ENCODE assay signal across 21 mouse cellular contexts in genomic region chr8:111796528-111796927, GRCm38 (mm10). TPM values are rescaled to one million over a fixed set of nuclear protein-coding genes. Genes with fewer than 3 reads are reported as not detected.
DNase-seq lines count a peak whose midpoint lies in the region; ATAC-seq and TF ChIP-seq lines count a peak whose summit lies in the region.
"Had no signal": no experiment of that assay in that cellular context is flagged by ENCODE, and none has a peak within 500 bp of the region (broad histone marks: within the 10 kb centered on the region; RNA-seq: fewer than 3 reads in every experiment).

No protein-coding gene starts in this region.

- no peaks in the 10 kb centered on the region for H3K27me3 ChIP-seq in heart, embryonic 10.5 days (ENCODE audit: insufficient read depth, poor library complexity, severe bottlenecking)
- no peaks in the 10 kb centered on the region for H3K27me3 ChIP-seq in midbrain, postnatal 0 days (ENCODE audit: insufficient read depth, low read length)
- H3K27me3 ChIP-seq in midbrain, embryonic 10.5 days (ENCODE audit: low read depth, poor library complexity, severe bottlenecking), result no peaks in the 10 kb centered on the region
- H3K27me3 ChIP-seq in stomach, postnatal 0 days (ENCODE audit: control insufficient read depth, insufficient read depth, low read length), result no peaks in the 10 kb centered on the region
- H3K27me3 ChIP-seq: embryonic facial prominence, embryonic 15.5 days; heart, embryonic 15.5 days; hindbrain, embryonic 15.5 days; limb, embryonic 15.5 days had no signal

- TF ChIP-seq EP300 in stomach, postnatal 0 days (optimal IDR thresholded peaks at IDR 0.05), result no peak

- TF ChIP-seq CTCF in gastrocnemius, adult 2 months (IDR thresholded peaks at IDR 0.05), result no peak
- no peak for TF ChIP-seq CTCF in midbrain, postnatal 0 days (IDR thresholded peaks at IDR 0.05)
- TF ChIP-seq CTCF in stomach, postnatal 0 days (IDR thresholded peaks at IDR 0.05; ENCODE audit: low read depth), result no peak

- peaks cover 18% of the 10 kb centered on the region; the same call in 1 of the 2 replicates for H3K36me3 ChIP-seq in heart, embryonic 10.5 days
- peaks cover 4% of the 10 kb centered on the region; the same call in 1 of the 2 replicates for H3K36me3 ChIP-seq in midbrain, postnatal 0 days (ENCODE audit: insufficient read depth, low read length)
- H3K36me3 ChIP-seq in midbrain, embryonic 10.5 days, result peaks cover 27% of the 10 kb centered on the region
- no peaks in the 10 kb centered on the region for H3K36me3 ChIP-seq in stomach, postnatal 0 days (ENCODE audit: control insufficient read depth, insufficient read depth, low read length)
- H3K36me3 ChIP-seq: embryonic facial prominence, embryonic 15.5 days; heart, embryonic 15.5 days; hindbrain, embryonic 15.5 days had no signal

- peak; percentile 74 for DNase-seq in gastrocnemius, adult 2 months
- DNase-seq in gastrocnemius, postnatal 4 days (ENCODE audit: low spot score in 2 of 2), result no peak
- peak; percentile 35 to 51 for DNase-seq in heart, postnatal 14 days
- DNase-seq in heart, embryonic 10.5 days (ENCODE audit: low spot score), result no peak
- peak; percentile 49 for DNase-seq in midbrain, postnatal 0 days (ENCODE audit: low spot score)
- no peak for DNase-seq in midbrain, embryonic 10.5 days (ENCODE audit: low spot score)
- DNase-seq in stomach, postnatal 0 days (ENCODE audit: low spot score), result no peak
- DNase-seq: adrenal gland, adult 8-10 months; B cell, adult 2 months; cerebellum, postnatal 14 days; lung, postnatal 10 days; midbrain, embryonic 14.5 days; right cerebral cortex, postnatal 14 days had no signal

- whole genome bisulfite sequencing in heart, embryonic 10.5 days, result 81% methylated on average over 1 of the region's 1 CpGs
- 50% methylated on average over 1 of the region's 1 CpGs for WGBS in midbrain, postnatal 0 days
- 74% methylated on average over 1 of the region's 1 CpGs for WGBS in midbrain, embryonic 10.5 days
- 44% methylated on average over 1 of the region's 1 CpGs for WGBS in stomach, postnatal 0 days

- peaks cover 12% of the 10 kb centered on the region for H3K4me1 ChIP-seq in heart, embryonic 10.5 days
- H3K4me1 ChIP-seq in midbrain, postnatal 0 days (ENCODE audit: insufficient read depth, low read length), result no peaks in the 10 kb centered on the region
- no peaks in the 10 kb centered on the region for H3K4me1 ChIP-seq in midbrain, embryonic 10.5 days
- H3K4me1 ChIP-seq in stomach, postnatal 0 days (replicated peaks; ENCODE audit: control insufficient read depth, insufficient read depth), result no peaks in the 10 kb centered on the region

- intact Hi-C loops in gastrocnemius, adult 2 months (cut with DNase I), result no loop called here
- intact Hi-C loops in heart, postnatal 14 days (cut with DNase I), result no loop called here

- no peak overlapping the region for H3K4me2 ChIP-seq in midbrain, postnatal 0 days (ENCODE audit: low read depth, low read length, poor library complexity, severe bottlenecking)
- H3K4me2 ChIP-seq in stomach, postnatal 0 days (replicated peaks; ENCODE audit: low read depth), result no peak overlapping the region
- H3K4me2 ChIP-seq: embryonic facial prominence, embryonic 15.5 days; heart, embryonic 15.5 days; hindbrain, embryonic 15.5 days; limb, embryonic 15.5 days had no signal

- H3K9me3 ChIP-seq in heart, embryonic 10.5 days, result no peaks in the 10 kb centered on the region
- H3K9me3 ChIP-seq in midbrain, postnatal 0 days (ENCODE audit: low read length), result no peaks in the 10 kb centered on the region
- H3K9me3 ChIP-seq in midbrain, embryonic 10.5 days (replicated peaks), result no peaks in the 10 kb centered on the region
- H3K9me3 ChIP-seq in stomach, postnatal 0 days (ENCODE audit: control insufficient read depth, low read length), result no peaks in the 10 kb centered on the region
- H3K9me3 ChIP-seq: embryonic facial prominence, embryonic 15.5 days; heart, embryonic 15.5 days; hindbrain, embryonic 15.5 days; limb, embryonic 15.5 days had no signal

- peak overlapping the region; percentile 55 for H3K27ac ChIP-seq in gastrocnemius, adult 2 months
- H3K27ac ChIP-seq in heart, embryonic 10.5 days, result no peak overlapping the region
- no peak overlapping the region for H3K27ac ChIP-seq in midbrain, postnatal 0 days (ENCODE audit: low read depth, low read length)
- no peak overlapping the region for H3K27ac ChIP-seq in midbrain, embryonic 10.5 days (replicated peaks)
- H3K27ac ChIP-seq in stomach, postnatal 0 days (replicated peaks), result no peak overlapping the region
- H3K27ac ChIP-seq: embryonic facial prominence, embryonic 15.5 days; heart, embryonic 15.5 days; hindbrain, embryonic 15.5 days; limb, embryonic 15.5 days had no signal

- ATAC-seq in midbrain, postnatal 0 days (ENCODE audit: low FRiP score), result no peak
- 0 out of 2 replicates have a peak, but pooled peaks have one; percentile 38 for ATAC-seq in stomach, postnatal 0 days (ENCODE audit: low FRiP score, low TSS enrichment)
- ATAC-seq: forebrain, embryonic 16.5 days; intestine, postnatal 0 days had no signal

- H3K4me3 ChIP-seq in gastrocnemius, adult 2 months, result no peak overlapping the region
- H3K4me3 ChIP-seq in heart, embryonic 10.5 days, result no peak overlapping the region
- no peak overlapping the region for H3K4me3 ChIP-seq in midbrain, postnatal 0 days (ENCODE audit: low read depth, low read length)
- H3K4me3 ChIP-seq in midbrain, embryonic 10.5 days, result no peak overlapping the region
- no peak overlapping the region for H3K4me3 ChIP-seq in stomach, postnatal 0 days (ENCODE audit: low read depth, low read length)
- H3K4me3 ChIP-seq: embryonic facial prominence, embryonic 15.5 days; heart, embryonic 15.5 days; hindbrain, embryonic 15.5 days; limb, embryonic 15.5 days; myocyte had no signal

- H3K9ac ChIP-seq in midbrain, postnatal 0 days (replicated peaks; ENCODE audit: low read length, poor library complexity, severe bottlenecking), result no peak overlapping the region
- no peak overlapping the region for H3K9ac ChIP-seq in stomach, postnatal 0 days (ENCODE audit: low read length)
- H3K9ac ChIP-seq: embryonic facial prominence, embryonic 15.5 days; heart, embryonic 15.5 days; hindbrain, embryonic 15.5 days; limb, embryonic 15.5 days had no signal

RNA-seq across cellular contexts. Expression of gene Bcar1, which starts 52.9 kb away (rescaled TPM):
- 10 to 100 TPM; 10.8 to 12.6 TPM for total RNA-seq in gastrocnemius, adult 2 months (2021)
- total RNA-seq in gastrocnemius, postnatal 4 days (2021), result 10 to 100 TPM; 35.1 to 36.5 TPM
- 10 to 100 TPM; 27.1 to 35.7 TPM for total RNA-seq in heart, postnatal 14 days (2021)
- polyA plus RNA-seq in heart, embryonic 10.5 days (2016; fragmentation: Nextera tagmentation; extraction: Ambion mirVana), result 53.2 and 54.4 TPM in 2 replicates
- total RNA-seq in midbrain, postnatal 0 days (2014; rRNA removed), result 62.3 and 72.8 TPM in 2 replicates
- polyA plus RNA-seq in midbrain, postnatal 0 days (2015; fragmentation: Nextera tagmentation; extraction: Ambion mirVana), result 38.3 and 44.3 TPM in 2 replicates
- 52.4 and 53.7 TPM in 2 replicates for polyA plus RNA-seq in midbrain, embryonic 10.5 days (2016; fragmentation: Nextera tagmentation; extraction: Ambion mirVana)
- 22.6 and 27.4 TPM in 2 replicates for polyA plus RNA-seq in stomach, postnatal 0 days (2015; fragmentation: Nextera tagmentation; extraction: Ambion mirVana)
- total RNA-seq: megakaryocyte, adult 5-6 weeks had no signal

RNA-seq across cellular contexts. Expression of gene Cfdp1, which starts 57.6 kb away (rescaled TPM):
- total RNA-seq in gastrocnemius, adult 2 months (2021), result 10 to 100 TPM; 17.1 to 21.3 TPM
- 10 to 100 TPM; 59.8 to 67.7 TPM for total RNA-seq in gastrocnemius, postnatal 4 days (2021)
- 10 to 100 TPM; 32.1 to 36.4 TPM for total RNA-seq in heart, postnatal 14 days (2021)
- 155 and 217 TPM in 2 replicates for polyA plus RNA-seq in heart, embryonic 10.5 days (2016; fragmentation: Nextera tagmentation; extraction: Ambion mirVana)
- total RNA-seq in midbrain, postnatal 0 days (2014; rRNA removed), result 61.3 and 63.1 TPM in 2 replicates
- 196 and 197 TPM in 2 replicates for polyA plus RNA-seq in midbrain, postnatal 0 days (2015; fragmentation: Nextera tagmentation; extraction: Ambion mirVana)
- 205 and 225 TPM in 2 replicates for polyA plus RNA-seq in midbrain, embryonic 10.5 days (2016; fragmentation: Nextera tagmentation; extraction: Ambion mirVana)
- 98.6 and 101 TPM in 2 replicates for polyA plus RNA-seq in stomach, postnatal 0 days (2015; fragmentation: Nextera tagmentation; extraction: Ambion mirVana)

Comparison
In these comparisons a context has a peak if more than half of its experiments do, and no peak if none do; other contexts are left out.
1. DNase-seq: peak in gastrocnemius, adult 2 months (single experiment), heart, postnatal 14 days (2 of 2) and midbrain, postnatal 0 days (single experiment); none in gastrocnemius, postnatal 4 days (0 of 2), heart, embryonic 10.5 days (single experiment), midbrain, embryonic 10.5 days (single experiment) and stomach, postnatal 0 days (single experiment).